Comparison of ENCODE assay signal across 28 mouse cellular contexts in genomic region chr5:141025635-141026034, GRCm38 (mm10). TPM values are rescaled to one million over a fixed set of nuclear protein-coding genes. Genes with fewer than 3 reads are reported as not detected.
A peak's percentile ranks its signal among the peaks of the same experiment; 100 is the strongest.
DNase-seq lines count a peak whose midpoint lies in the region; ATAC-seq lines count a peak whose summit lies in the region.
"Had no signal": no experiment of that assay in that cellular context is flagged by ENCODE, and none has a peak within 500 bp of the region (broad histone marks: within the 10 kb centered on the region; RNA-seq: fewer than 3 reads in every experiment).

No protein-coding gene starts in this region.

- WGBS in heart, embryonic 11.5 days (ENCODE audit: insufficient replicate concordance), result 89% methylated on average over 3 of the region's 3 CpGs

- DNase-seq in heart, adult 11 months, result peak; percentile 45
- peak; percentile 53 to 58 for DNase-seq in spleen, postnatal 36 days (ENCODE audit: low spot score in 2 of 2)
- DNase-seq in spleen, postnatal 4 days (ENCODE audit: low spot score in 2 of 2), result no peak
- DNase-seq in urinary bladder, adult 18-20 months (ENCODE audit: low spot score in 2 of 2), result no peak
- DNase-seq in cerebellum, adult 11 months, result no peak
- DNase-seq: adrenal gland, adult 8-10 months; adrenal gland, postnatal 14 days; adrenal gland, postnatal 36 days; cerebellum, adult 18-20 months; cerebellum, adult 8-10 months; cerebellum, adult 9-11 months; cerebellum, postnatal 14 days; cerebellum, postnatal 36 days; embryo, embryonic 11 days had no signal

- H3K4me2 ChIP-seq in heart, embryonic 11.5 days, result no peak overlapping the region
- H3K4me2 ChIP-seq: embryonic facial prominence, embryonic 13.5 days; embryonic facial prominence, embryonic 15.5 days; forebrain, embryonic 12.5 days had no signal

- no peak for ATAC-seq in heart, embryonic 11.5 days (replicated peaks; ENCODE audit: insufficient number of reproducible peaks, low FRiP score, low TSS enrichment)
- peak; percentile 54; the same call in 1 of the 2 replicates for ATAC-seq in neutrophil, adult 5-6 weeks (ENCODE audit: extremely low read depth, insufficient number of reproducible peaks, low FRiP score, poor library complexity, severe bottlenecking)
- ATAC-seq: activated CD4-positive, CD25-positive, alpha-beta regulatory T cell, adult 4 months; CD4-positive, CD25-positive, alpha-beta regulatory T cell, adult 4 months; forebrain, embryonic 14.5 days; forebrain, embryonic 16.5 days; Patski had no signal

- H3K36me3 ChIP-seq in heart, embryonic 11.5 days (ENCODE audit: control insufficient read depth, insufficient read depth, low read length), result no peaks in the 10 kb centered on the region
- H3K36me3 ChIP-seq: embryonic facial prominence, embryonic 13.5 days; embryonic facial prominence, embryonic 15.5 days; forebrain, embryonic 10.5 days; forebrain, embryonic 12.5 days; G1E had no signal

- H3K9ac ChIP-seq in heart, embryonic 11.5 days (ENCODE audit: low read depth, low read length), result no peak overlapping the region
- H3K9ac ChIP-seq: embryonic facial prominence, embryonic 13.5 days; embryonic facial prominence, embryonic 15.5 days; forebrain, embryonic 12.5 days had no signal

- no peaks in the 10 kb centered on the region for H3K4me1 ChIP-seq in heart, embryonic 11.5 days (ENCODE audit: control insufficient read depth, insufficient read depth, low read length)
- H3K4me1 ChIP-seq: embryonic facial prominence, embryonic 15.5 days; forebrain, embryonic 10.5 days; forebrain, embryonic 12.5 days had no signal

- peaks cover 7% of the 10 kb centered on the region for H3K9me3 ChIP-seq in heart, embryonic 11.5 days (replicated peaks; ENCODE audit: control insufficient read depth, low read length)

- H3K27ac ChIP-seq in heart, embryonic 11.5 days (ENCODE audit: low read depth, low read length), result no peak overlapping the region
- H3K27ac ChIP-seq: embryonic facial prominence, embryonic 13.5 days; embryonic facial prominence, embryonic 15.5 days; forebrain, embryonic 10.5 days; forebrain, embryonic 12.5 days had no signal

- H3K27me3 ChIP-seq in heart, embryonic 11.5 days (ENCODE audit: control insufficient read depth, insufficient read depth, low read length), result no peaks in the 10 kb centered on the region; the same call in 1 of the 2 replicates
- H3K27me3 ChIP-seq: CH12.LX; embryonic facial prominence, embryonic 13.5 days; embryonic facial prominence, embryonic 15.5 days; forebrain, embryonic 12.5 days; Patski had no signal

- H3K4me3 ChIP-seq in heart, embryonic 11.5 days (ENCODE audit: low read depth, low read length), result no peak overlapping the region
- H3K4me3 ChIP-seq: embryonic facial prominence, embryonic 13.5 days; embryonic facial prominence, embryonic 15.5 days; erythroblast, embryonic 14.5 days; forebrain, embryonic 10.5 days; forebrain, embryonic 12.5 days had no signal

RNA-seq across cellular contexts. Expression of gene Card11, which starts 25.3 kb away (rescaled TPM):
- polyA plus RNA-seq in heart, embryonic 11.5 days (2014; fragmentation: Nextera tagmentation; extraction: Ambion mirVana), result 0.06 and 0.08 TPM in 2 replicates
- 74.3 and 78.4 TPM in 2 replicates for total RNA-seq in neutrophil, adult 5-6 weeks (2017)
- total RNA-seq: G1E had no signal
- polyA plus RNA-seq: forebrain, embryonic 10.5 days; forebrain, embryonic 14.5 days; G1E; Patski had no signal

Comparison
In these comparisons a context has a peak if more than half of its experiments do, and no peak if none do; other contexts are left out.
1. DNase-seq: peak in heart, adult 11 months (single experiment) and spleen, postnatal 36 days (2 of 2); none in spleen, postnatal 4 days (0 of 2), urinary bladder, adult 18-20 months (0 of 2) and cerebellum, adult 11 months (single experiment).